Mouse (Mus musculus) heart, embryonic 14.5 days (tissue): ENCODE measurements around the gene Ccdc88c. TPM values are rescaled to one million over a fixed set of nuclear protein-coding genes. Genes with fewer than 3 reads are reported as not detected.

ENCODE experiments used
- ATAC-seq: fragments of 200-750 bp; cut with Nextera tagmentation; 2 replicates; pipeline ENCODE4 v1.8.0; 2017; ENCODE audit warnings: low read depth, moderate TSS enrichment; ENCODE audit not compliant: insufficient number of reproducible peaks, insufficient read depth, low FRiP score
- H3K27ac ChIP-seq, 2 experiments: fragments of 200-500 bp in 1 of 2; fragments of 300-500 bp in 1 of 2; sonication (generic) in 1 of 2; replicated peaks in 1 of 2; 2 replicates each; pipeline ENCODE4 v1.5.1; 2012 to 2014; ENCODE audit warnings: low read depth in 2 of 2, low read length in 2 of 2, control low read depth in 1 of 2, mild to moderate bottlenecking in 1 of 2, mixed read lengths in 1 of 2; ENCODE audit not compliant: control insufficient read depth in 1 of 2, insufficient read depth in 1 of 2
- H3K27me3 ChIP-seq: fragments of 300-500 bp; sonication (generic); 2 replicates; pipeline ENCODE4 v1.6.1; 2014; ENCODE audit warnings: mild to moderate bottlenecking, low read length, control low read depth; ENCODE audit not compliant: control insufficient read depth, insufficient read depth
- H3K36me3 ChIP-seq: fragments of 300-500 bp; sonication (generic); 2 replicates; pipeline ENCODE4 v1.6.1; 2014; ENCODE audit warnings: mild to moderate bottlenecking, control low read depth, low read length, mixed read lengths; ENCODE audit not compliant: control insufficient read depth, insufficient read depth
- H3K4me1 ChIP-seq, 2 experiments: fragments of 200-500 bp in 1 of 2; fragments of 300-500 bp in 1 of 2; sonication (generic) in 1 of 2; 2 replicates each; pipeline ENCODE4 v1.6.1; 2012 to 2014; ENCODE audit warnings: low read length in 2 of 2, control low read depth in 1 of 2, mixed read lengths in 1 of 2; ENCODE audit not compliant: control insufficient read depth in 2 of 2, insufficient read depth in 2 of 2
- H3K4me2 ChIP-seq: fragments of 300-500 bp; sonication (generic); 2 replicates; pipeline ENCODE4 v1.6.1; 2014; ENCODE audit warnings: mild to moderate bottlenecking, low read length
- H3K4me3 ChIP-seq, 2 experiments: fragments of 200-500 bp in 1 of 2; fragments of 300-500 bp in 1 of 2; sonication (generic) in 1 of 2; 2 replicates each; pipeline ENCODE4 v1.5.1; 2012 to 2014; ENCODE audit warnings: low read length in 2 of 2, mild to moderate bottlenecking in 2 of 2, control low read depth in 1 of 2, low read depth in 1 of 2, moderate library complexity in 1 of 2; ENCODE audit not compliant: control insufficient read depth in 1 of 2, insufficient read depth in 1 of 2
- H3K9ac ChIP-seq: fragments of 300-500 bp; sonication (generic); 2 replicates; pipeline ENCODE4 v1.6.1; 2014; ENCODE audit warnings: mild to moderate bottlenecking, low read length
- H3K9me3 ChIP-seq: fragments of 300-500 bp; sonication (generic); 2 replicates; pipeline ENCODE4 v1.6.1; 2016; ENCODE audit warnings: low read length, control low read depth; ENCODE audit not compliant: control insufficient read depth
- WGBS: fragments of 180-500 bp; shearing (Covaris S2); extraction: QIAGEN DNeasy Blood & Tissue Kit; methylation state at CpG from one replicate; pipeline ENCODE4 v1.1.7; 2014; 5-methylcytosine and 5-hydroxymethylcytosine counted together
- polyA plus RNA-seq: library from polyadenylated mRNA; unstranded; fragments of >200 nt; fragmentation: Nextera tagmentation; extraction: Ambion mirVana; gene quantifications from 2 replicates; pipeline ENCODE4 v1.2.1, GENCODE M21; 2014

Gene Ccdc88c
- polyA plus RNA-seq, 1 experiment from 2014 or later: 2.7 TPM

- H3K27ac ChIP-seq: no peak overlapping the region
- H3K27me3 ChIP-seq: peaks cover 45% of the 10 kb centered on the region
Observed at GRCm38 (mm10) chr12:100949146-100949545, 79.7 kb downstream of the Ccdc88c start.

GRCm38 (mm10) chr12:100948021-100948420 is 80.8 kb downstream of the Ccdc88c start:
- Histone ChIP-seq H3K27ac (no peak overlapping the region), H3K4me3 (no peak overlapping the region), H3K4me1 (peaks cover 0 to 2% of the 10 kb centered on the region in 2 experiments; a peak in 1 of 4 replicates), H3K36me3 (0 out of 2 replicates have a peak, but pooled peaks cover 6% of the 10 kb centered on the region), H3K9me3 (no peaks in the 10 kb centered on the region), H3K4me2 (no peak overlapping the region), H3K27me3 (peaks cover 51% of the 10 kb centered on the region), H3K9ac (no peak overlapping the region)
- ATAC-seq: no peak
- 61% methylated on average over 6 of the region's 6 CpGs for WGBS

More at GRCm38 (mm10) chr12:100949146-100949545, 79.7 kb downstream of the Ccdc88c start:
- Histone ChIP-seq H3K4me2 (no peak overlapping the region), H3K9ac (no peak overlapping the region), H3K9me3 (no peaks in the 10 kb centered on the region), H3K4me1 (peaks cover 0 to 2% of the 10 kb centered on the region in 2 experiments; a peak in 1 of 4 replicates), H3K4me3 (no peak overlapping the region), H3K36me3 (0 out of 2 replicates have a peak, but pooled peaks cover 6% of the 10 kb centered on the region)
- 87% methylated on average over 5 of the region's 5 CpGs for WGBS
- no peak for ATAC-seq

GRCm38 (mm10) chr12:100945948-100946347 is 82.9 kb downstream of the Ccdc88c start:
- no peak for ATAC-seq

GRCm38 (mm10) chr12:100945501-100945900 is 83.4 kb downstream of the Ccdc88c start:
- H3K36me3 ChIP-seq: 0 out of 2 replicates have a peak, but pooled peaks cover 6% of the 10 kb centered on the region
- no peaks in the 10 kb centered on the region for H3K4me1 ChIP-seq
- no peak overlapping the region for H3K4me2 ChIP-seq
- no peak overlapping the region for H3K4me3 ChIP-seq
- H3K9me3 ChIP-seq: no peaks in the 10 kb centered on the region
- no peak for ATAC-seq
- WGBS: 85% methylated on average over 12 of the region's 12 CpGs
- H3K27me3 ChIP-seq: peaks cover 39% of the 10 kb centered on the region
- H3K9ac ChIP-seq: no peak overlapping the region
- H3K27ac ChIP-seq: no peak overlapping the region

More at GRCm38 (mm10) chr12:100945948-100946347, 82.9 kb downstream of the Ccdc88c start:
- H3K4me2 ChIP-seq: no peak overlapping the region
- H3K9me3 ChIP-seq: no peaks in the 10 kb centered on the region
- no peak overlapping the region for H3K9ac ChIP-seq
- H3K27me3 ChIP-seq: peaks cover 42% of the 10 kb centered on the region
- no peak overlapping the region for H3K27ac ChIP-seq
- no peak overlapping the region for H3K4me3 ChIP-seq
- 87% methylated on average over 12 of the region's 12 CpGs for WGBS
- H3K36me3 ChIP-seq: 0 out of 2 replicates have a peak, but pooled peaks cover 6% of the 10 kb centered on the region
- H3K4me1 ChIP-seq: no peaks in the 10 kb centered on the region

- Histone ChIP-seq H3K4me1 (peaks cover 0 to under 1% of the 10 kb centered on the region in 2 experiments; a peak in 2 of 4 replicates), H3K9ac (no peak overlapping the region), H3K27me3 (peaks cover 34% of the 10 kb centered on the region), H3K36me3 (0 out of 2 replicates have a peak, but pooled peaks cover 6% of the 10 kb centered on the region), H3K27ac (no peak overlapping the region), H3K9me3 (no peaks in the 10 kb centered on the region), H3K4me3 (no peak overlapping the region), H3K4me2 (no peak overlapping the region)
- WGBS: 87% methylated on average over 21 of the region's 21 CpGs
- ATAC-seq: no peak
Observed at GRCm38 (mm10) chr12:100944921-100945336, 83.9 kb downstream of the Ccdc88c start.

- Histone ChIP-seq H3K27me3 (peaks cover 25% of the 10 kb centered on the region), H3K4me2 (no peak overlapping the region), H3K4me1 (peaks cover 0 to 6% of the 10 kb centered on the region in 2 experiments; a peak in 2 of 4 replicates), H3K36me3 (0 out of 2 replicates have a peak, but pooled peaks cover 6% of the 10 kb centered on the region), H3K27ac (no peak overlapping the region), H3K9me3 (no peaks in the 10 kb centered on the region), H3K4me3 (no peak overlapping the region), H3K9ac (no peak overlapping the region)
- no peak for ATAC-seq
- WGBS: 67% methylated on average over 4 of the region's 4 CpGs
Observed at GRCm38 (mm10) chr12:100943146-100943545, 85.7 kb downstream of the Ccdc88c start.

GRCm38 (mm10) chr12:100941361-100941760 is 87.5 kb downstream of the Ccdc88c start:
- no peak for ATAC-seq
- no peak overlapping the region for H3K27ac ChIP-seq
- no peak overlapping the region for H3K4me3 ChIP-seq
- WGBS: 88% methylated on average over 3 of the region's 3 CpGs
- no peak overlapping the region for H3K9ac ChIP-seq
- H3K27me3 ChIP-seq: peaks cover 11% of the 10 kb centered on the region
- H3K4me2 ChIP-seq: no peak overlapping the region
- H3K36me3 ChIP-seq: no peaks in the 10 kb centered on the region
- no peaks in the 10 kb centered on the region for H3K9me3 ChIP-seq
- H3K4me1 ChIP-seq: peaks cover 0 to 6% of the 10 kb centered on the region in 2 experiments; a peak in 2 of 4 replicates
